Mouse (Mus musculus): ENCODE results near the gene B4galt3. TPM values are rescaled to one million over a fixed set of nuclear protein-coding genes. Genes with fewer than 3 reads are reported as not detected.
A peak's percentile ranks its signal among the peaks of the same experiment; 100 is the strongest.

B4galt3 gene
- polyA plus RNA-seq, 1 experiment, result 64.8 TPM

GRCm38 (mm10) chr1:171279721-171280120 lies 9.6 kb downstream of the B4galt3 start:
- Histone ChIP-seq H3K4me1 (ENCODE audit: control insufficient read depth, insufficient read depth, low read length) (no peaks in the 10 kb centered on the region), H3K36me3 (ENCODE audit: control insufficient read depth, insufficient read depth, low read length, poor library complexity, severe bottlenecking) (peaks cover 21% of the 10 kb centered on the region), H3K9ac (ENCODE audit: low read depth, poor library complexity, severe bottlenecking) (peak overlapping the region; percentile 82; the same call in 1 of the 2 replicates), H3K4me3 (ENCODE audit: low read depth, low read length) (peak overlapping the region; percentile 97), H3K9me3 (replicated peaks; ENCODE audit: control insufficient read depth, insufficient read depth, low read length, poor library complexity, severe bottlenecking) (no peaks in the 10 kb centered on the region), H3K27ac (ENCODE audit: insufficient read depth, low read length) (no peak overlapping the region), H3K27me3 (ENCODE audit: control insufficient read depth, insufficient read depth, low read length, poor library complexity, severe bottlenecking) (no peaks in the 10 kb centered on the region)
- TF ChIP-seq EP300 (IDR thresholded peaks at IDR 0.05; ENCODE audit: insufficient read depth, low read depth, low read length) (no peak), POLR2A (IDR thresholded peaks at IDR 0.05; ENCODE audit: insufficient read depth, low read length) (no peak), CTCF (IDR thresholded peaks at IDR 0.05; ENCODE audit: low read depth, low read length) (no peak)

DNA sequence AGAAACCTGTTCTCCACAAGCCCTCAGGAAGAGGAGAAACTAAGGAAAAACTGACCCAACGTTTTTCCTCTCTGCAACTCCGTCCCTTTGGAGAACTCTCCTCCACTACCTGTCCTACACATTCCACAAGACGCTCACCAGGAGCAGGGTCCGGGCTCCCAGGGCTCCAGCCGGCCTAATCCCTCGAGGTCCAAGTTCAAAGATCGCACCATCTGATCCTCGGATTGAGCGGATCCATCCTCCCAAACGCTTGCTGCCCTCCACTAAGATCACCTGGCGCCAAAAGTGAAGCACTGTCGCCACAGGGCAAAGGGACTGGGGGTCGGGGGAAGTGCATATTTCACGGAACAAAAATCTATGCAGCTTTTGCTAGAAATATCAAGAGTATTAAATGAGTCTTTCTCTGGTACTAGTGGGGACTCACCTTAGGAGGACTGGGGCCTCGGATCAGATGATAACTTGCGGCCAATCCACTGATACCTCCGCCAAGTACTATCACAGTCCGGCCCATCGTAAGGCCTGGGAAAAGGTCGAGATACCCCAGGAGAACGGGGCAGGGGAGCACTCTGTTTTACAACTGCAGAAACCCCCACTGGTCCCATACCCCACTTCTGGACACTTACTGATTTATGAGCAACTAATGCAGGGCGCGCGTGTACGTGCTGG lies 10.3 kb downstream of the B4galt3 start:
- no peak for TF ChIP-seq EP300 (IDR thresholded peaks at IDR 0.05; ENCODE audit: insufficient read depth, low read depth, low read length)
- H3K9ac ChIP-seq (ENCODE audit: low read depth, poor library complexity, severe bottlenecking), result peak overlapping the region; percentile 82
- H3K4me3 ChIP-seq (ENCODE audit: low read depth, low read length), result peak overlapping the region; percentile 97
- no peaks in the 10 kb centered on the region for H3K27me3 ChIP-seq (ENCODE audit: control insufficient read depth, insufficient read depth, low read length, poor library complexity, severe bottlenecking)
- H3K36me3 ChIP-seq (ENCODE audit: control insufficient read depth, insufficient read depth, low read length, poor library complexity, severe bottlenecking), result peaks cover 16% of the 10 kb centered on the region
- H3K4me1 ChIP-seq (ENCODE audit: control insufficient read depth, insufficient read depth, low read length), result no peaks in the 10 kb centered on the region
- no peak overlapping the region for H3K27ac ChIP-seq (ENCODE audit: insufficient read depth, low read length)
- no peaks in the 10 kb centered on the region for H3K9me3 ChIP-seq (replicated peaks; ENCODE audit: control insufficient read depth, insufficient read depth, low read length, poor library complexity, severe bottlenecking)

GRCm38 (mm10) chr1:171280916-171281527 lies 10.9 kb downstream of the B4galt3 start, which contains the start of gene Ppox:
TSS of gene Ppox (minus strand) at chr1:171281186.
- no peaks in the 10 kb centered on the region for H3K4me1 ChIP-seq (ENCODE audit: control insufficient read depth, insufficient read depth, low read length)
- no peaks in the 10 kb centered on the region for H3K9me3 ChIP-seq (replicated peaks; ENCODE audit: control insufficient read depth, insufficient read depth, low read length, poor library complexity, severe bottlenecking)
- peak within 1 kb of the TSS; percentile 82 for H3K9ac ChIP-seq (ENCODE audit: low read depth, poor library complexity, severe bottlenecking)
- H3K27me3 ChIP-seq (ENCODE audit: control insufficient read depth, insufficient read depth, low read length, poor library complexity, severe bottlenecking), result no peaks in the 10 kb centered on the region
- peak within 1 kb of the TSS; percentile 97 for H3K4me3 ChIP-seq (ENCODE audit: low read depth, low read length)
- TF ChIP-seq EP300 (IDR thresholded peaks at IDR 0.05; ENCODE audit: insufficient read depth, low read depth, low read length) (no peak), CTCF (IDR thresholded peaks at IDR 0.05; ENCODE audit: low read depth, low read length) (no peak), POLR2A (IDR thresholded peaks at IDR 0.05; ENCODE audit: insufficient read depth, low read length) (no peak)
- peaks cover 10% of the 10 kb centered on the region for H3K36me3 ChIP-seq (ENCODE audit: control insufficient read depth, insufficient read depth, low read length, poor library complexity, severe bottlenecking)
- peak within 1 kb of the TSS; percentile 17 for H3K27ac ChIP-seq (ENCODE audit: insufficient read depth, low read length)

DNA sequence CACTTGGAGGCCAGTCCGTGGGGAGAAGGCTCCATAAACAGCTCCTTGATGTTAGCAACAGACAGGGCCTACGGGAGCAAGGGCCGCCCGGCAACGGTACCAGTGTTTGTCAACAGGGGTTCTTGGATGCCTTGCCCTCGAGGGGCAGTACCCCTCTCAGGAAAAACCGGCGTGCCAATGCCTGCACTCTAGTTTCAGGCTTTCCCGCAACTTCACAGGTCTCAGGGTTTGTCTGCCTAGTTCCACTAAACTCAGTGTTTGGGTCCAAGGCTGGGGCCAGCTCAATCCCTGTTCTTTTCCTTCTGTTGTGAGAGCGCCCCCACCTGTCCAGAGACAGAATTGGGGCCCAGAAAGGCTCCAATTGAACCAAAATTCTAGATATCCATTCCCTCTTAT lies 11.4 kb downstream of the B4galt3 start:
- peak overlapping the region; percentile 17 for H3K27ac ChIP-seq (ENCODE audit: insufficient read depth, low read length)
- H3K36me3 ChIP-seq (ENCODE audit: control insufficient read depth, insufficient read depth, low read length, poor library complexity, severe bottlenecking), result peaks cover 10% of the 10 kb centered on the region; the same call in 1 of the 2 replicates
- TF ChIP-seq POLR2A (IDR thresholded peaks at IDR 0.05; ENCODE audit: insufficient read depth, low read length) (no peak), CTCF (IDR thresholded peaks at IDR 0.05; ENCODE audit: low read depth, low read length) (peak; percentile 56)

DNA sequence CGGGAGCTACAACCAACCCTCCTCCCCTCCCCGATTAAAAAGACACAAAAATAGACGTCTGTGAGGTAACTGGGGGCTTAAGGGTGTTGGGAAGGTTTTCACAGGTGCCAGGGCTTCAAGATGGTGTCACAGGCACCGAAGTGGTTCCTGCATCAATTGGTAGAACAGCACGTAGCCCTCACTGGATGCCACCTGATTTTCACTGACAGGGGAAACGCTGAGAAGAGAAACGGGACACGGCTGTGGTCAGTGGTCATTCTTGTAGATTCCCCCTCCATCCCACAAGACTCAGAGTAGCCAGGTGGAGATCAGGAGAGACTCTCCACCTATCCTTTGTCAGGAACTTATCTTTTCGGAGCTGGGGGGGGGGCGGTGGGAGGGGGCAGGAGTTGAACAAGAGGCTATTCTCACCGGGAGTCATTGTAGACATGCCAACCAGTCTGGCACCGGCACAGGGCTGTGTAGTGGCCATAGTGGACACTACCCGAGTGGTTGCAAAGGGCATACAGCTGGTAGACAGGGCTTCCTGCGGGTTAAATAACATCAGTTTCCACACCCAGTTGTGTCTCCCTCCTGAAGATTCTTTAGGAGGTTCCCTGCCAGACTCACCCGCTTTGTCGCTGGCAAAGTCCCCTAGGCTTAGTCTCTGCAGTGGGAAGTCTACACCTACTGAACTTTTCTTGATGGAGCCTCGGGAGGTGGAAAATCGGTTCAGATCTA lies 12.1 kb downstream of the B4galt3 start:
- no peak overlapping the region for H3K4me3 ChIP-seq (ENCODE audit: low read depth, low read length)
- H3K9ac ChIP-seq (ENCODE audit: low read depth, poor library complexity, severe bottlenecking), result peak overlapping the region; percentile 59; the same call in 1 of the 2 replicates
- TF ChIP-seq CTCF (IDR thresholded peaks at IDR 0.05; ENCODE audit: low read depth, low read length) (no peak), POLR2A (IDR thresholded peaks at IDR 0.05; ENCODE audit: insufficient read depth, low read length) (no peak), EP300 (IDR thresholded peaks at IDR 0.05; ENCODE audit: insufficient read depth, low read depth, low read length) (no peak)
- H3K27me3 ChIP-seq (ENCODE audit: control insufficient read depth, insufficient read depth, low read length, poor library complexity, severe bottlenecking), result no peaks in the 10 kb centered on the region
- H3K4me1 ChIP-seq (ENCODE audit: control insufficient read depth, insufficient read depth, low read length), result no peaks in the 10 kb centered on the region
- no peak overlapping the region for H3K27ac ChIP-seq (ENCODE audit: insufficient read depth, low read length)
- no peaks in the 10 kb centered on the region for H3K9me3 ChIP-seq (replicated peaks; ENCODE audit: control insufficient read depth, insufficient read depth, low read length, poor library complexity, severe bottlenecking)
- H3K36me3 ChIP-seq (ENCODE audit: control insufficient read depth, insufficient read depth, low read length, poor library complexity, severe bottlenecking), result peaks cover 6% of the 10 kb centered on the region; the same call in 1 of the 2 replicates

More for the DNA sequence above, 11.4 kb downstream of the B4galt3 start:
- Histone ChIP-seq H3K9me3 (replicated peaks; ENCODE audit: control insufficient read depth, insufficient read depth, low read length, poor library complexity, severe bottlenecking) (no peaks in the 10 kb centered on the region), H3K9ac (ENCODE audit: low read depth, poor library complexity, severe bottlenecking) (peak overlapping the region; percentile 59), H3K4me1 (ENCODE audit: control insufficient read depth, insufficient read depth, low read length) (no peaks in the 10 kb centered on the region), H3K4me3 (ENCODE audit: low read depth, low read length) (peak overlapping the region; percentile 73), H3K27me3 (ENCODE audit: control insufficient read depth, insufficient read depth, low read length, poor library complexity, severe bottlenecking) (no peaks in the 10 kb centered on the region)
